Mouse (Mus musculus) cerebellum, postnatal 36 days (tissue): Measurements from ENCODE around the gene Rps15.
A peak's percentile ranks its signal among the peaks of the same experiment; 100 is the strongest.

ENCODE experiments used
- DNase-seq, 2 experiments: peaks; one replicate each; pipeline ENCODE4 v3.0.0; 2021 to 2022; ENCODE audit warnings: mixed read lengths in 2 of 2

Rps15 gene

GRCm38 (mm10) chr10:80293325-80293724, 1.1 kb downstream of the Rps15 start:
- DNase-seq = no peak

- DNase-seq = no peak
These were observed 2.1 kb downstream of the Rps15 start for GRCm38 (mm10) chr10:80294311-80294710.

GRCm38 (mm10) chr10:80294788-80295303, 2.6 kb downstream of the Rps15 start:
- no peak for DNase-seq

- DNase-seq = peak; percentile 80 to 84
These were observed 3.6 kb downstream of the Rps15 start, which contains the start of gene Apc2 for GRCm38 (mm10) chr10:80295618-80296425. TSS of gene Apc2 (plus strand) at chr10:80295977.

- DNase-seq = peak in 1 of 2 experiments; percentile 23
These were observed 4.6 kb downstream of the Rps15 start for GRCm38 (mm10) chr10:80296824-80297223.

GRCm38 (mm10) chr10:80297526-80298133, 5.4 kb downstream of the Rps15 start:
- DNase-seq = peak in 1 of 2 experiments; percentile 30

GRCm38 (mm10) chr10:80298571-80299281, 6.5 kb downstream of the Rps15 start:
- peak; percentile 93 to 96 for DNase-seq

GRCm38 (mm10) chr10:80299301-80299700, 7.0 kb downstream of the Rps15 start:
- DNase-seq = no peak

- no peak for DNase-seq
These were observed 7.6 kb downstream of the Rps15 start for GRCm38 (mm10) chr10:80299824-80300223.

GRCm38 (mm10) chr10:80300672-80301181, 8.5 kb downstream of the Rps15 start:
- no peak for DNase-seq

GRCm38 (mm10) chr10:80301256-80302081, 9.2 kb downstream of the Rps15 start:
- no peak for DNase-seq

- DNase-seq = no peak
These were observed 9.8 kb downstream of the Rps15 start for GRCm38 (mm10) chr10:80302082-80302355.

- peak in 1 of 2 experiments; percentile 55 for DNase-seq
These were observed 10.2 kb downstream of the Rps15 start for GRCm38 (mm10) chr10:80302471-80302881.

- DNase-seq = no peak
These were observed 12.2 kb downstream of the Rps15 start for GRCm38 (mm10) chr10:80304458-80304857.

- DNase-seq = no peak
These were observed 12.6 kb downstream of the Rps15 start for GRCm38 (mm10) chr10:80304862-80305261.

GRCm38 (mm10) chr10:80311560-80311959, 19.3 kb downstream of the Rps15 start:
- peak in 1 of 2 experiments; percentile 49 for DNase-seq

- peak; percentile 48 to 59 for DNase-seq
These were observed 20.6 kb downstream of the Rps15 start for GRCm38 (mm10) chr10:80312586-80313504.

GRCm38 (mm10) chr10:80313627-80314201, 21.5 kb downstream of the Rps15 start:
- peak; percentile 69 to 71 for DNase-seq

GRCm38 (mm10) chr10:80314494-80315001, 22.3 kb downstream of the Rps15 start:
- DNase-seq = no peak

- DNase-seq = no peak
These were observed 23.1 kb downstream of the Rps15 start for GRCm38 (mm10) chr10:80315315-80315714.
